Mouse (Mus musculus) heart, adult 11 months (tissue): ENCODE measurements at regions not wholly inside any gene's neighbourhood (a gene's known extent, or its start where the extent isn't known, plus 50 kb on each side); places are given as distances from the start of the nearest gene placed in this dataset.

ENCODE experiments used
- DNase-seq: peaks from one replicate; pipeline ENCODE4 v3.0.0; 2022

- no peak for DNase-seq
These were observed 60.9 kb upstream of the Foxa2 start for GRCm38 (mm10) chr2:148107607-148108115.

DNA sequence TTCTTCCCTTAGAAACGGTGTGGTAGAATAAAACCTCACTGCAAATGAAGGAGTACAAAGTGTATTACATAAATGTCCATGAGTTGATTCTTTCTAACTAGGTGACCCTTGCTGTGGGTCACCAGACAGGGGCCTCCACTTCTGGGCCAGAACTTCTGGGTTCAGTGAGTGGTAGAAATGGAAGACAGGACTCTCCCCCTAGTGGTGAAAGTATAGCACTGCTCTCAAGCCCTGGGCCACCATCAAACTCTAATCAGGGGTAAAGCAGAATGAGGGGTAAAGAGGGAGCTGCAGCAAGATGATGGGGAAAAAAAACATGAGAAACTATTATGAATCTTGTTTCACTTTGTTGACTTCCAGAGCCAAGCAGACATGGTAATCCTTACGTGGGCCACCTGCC is 63.4 kb upstream of the Foxa2 start:
- no peak for DNase-seq

DNA sequence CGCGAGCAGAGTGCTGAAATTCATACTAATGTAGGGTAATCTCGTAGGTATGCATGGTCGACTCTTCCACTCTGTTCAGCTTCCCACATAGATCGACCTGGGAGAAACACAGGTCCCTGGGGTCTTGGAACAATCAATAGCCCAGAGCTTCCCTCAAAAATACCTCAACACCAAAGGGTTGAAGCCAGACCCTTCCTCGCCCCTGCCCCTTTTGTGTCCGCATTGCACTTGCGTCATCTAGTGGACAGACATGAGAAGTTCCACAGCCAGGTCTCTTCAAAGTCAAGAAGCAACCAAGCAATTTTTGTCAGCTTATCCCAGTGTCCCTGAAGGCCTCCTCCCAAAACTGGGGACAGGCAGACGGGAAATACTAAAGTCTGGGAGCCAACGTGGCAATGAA is 65.1 kb upstream of the Foxa2 start:
- DNase-seq: no peak

DNA sequence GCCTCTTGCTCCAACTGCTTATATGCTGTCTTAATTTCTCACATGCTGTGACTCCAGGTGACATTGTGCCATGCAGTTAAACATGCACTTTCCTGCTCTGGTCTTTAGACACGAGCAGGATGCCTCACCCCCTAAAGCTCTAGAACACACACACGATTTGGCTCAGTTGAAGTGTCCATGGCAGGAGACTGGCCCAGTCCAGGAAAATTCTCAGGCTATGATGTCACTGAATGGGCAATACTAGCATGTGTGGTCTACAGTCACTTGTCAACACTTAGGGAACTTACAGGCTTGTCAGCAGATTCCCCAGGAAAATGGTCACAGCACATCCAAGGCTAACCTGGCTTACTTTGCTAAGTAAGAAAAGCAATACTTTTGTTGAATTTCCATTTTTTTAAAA is 66.4 kb upstream of the Foxa2 start:
- no peak for DNase-seq

GRCm38 (mm10) chr2:148114600-148114999 is 67.8 kb upstream of the Foxa2 start:
- no peak for DNase-seq

- DNase-seq: no peak
These were observed 69.4 kb upstream of the Foxa2 start for GRCm38 (mm10) chr2:148116033-148116790.

DNA sequence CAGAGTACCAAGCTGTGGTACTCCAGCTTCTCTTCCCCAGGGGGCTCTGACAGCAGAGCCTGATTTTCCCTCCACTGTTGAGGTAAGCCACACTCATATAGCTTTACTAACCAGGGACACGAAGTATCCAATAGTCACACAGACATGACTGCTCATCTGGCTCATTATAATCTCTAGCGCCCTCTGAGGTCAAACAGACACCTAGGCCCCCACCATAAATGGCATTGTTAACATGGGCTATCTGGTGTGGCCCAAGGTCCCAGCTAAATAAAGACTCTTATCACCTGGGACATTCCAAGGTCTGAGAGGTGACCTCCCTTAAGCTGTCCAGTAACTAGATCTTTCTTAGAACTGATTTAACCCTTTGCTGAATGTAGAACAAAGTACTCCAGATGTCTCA is 70.7 kb upstream of the Foxa2 start:
- peak; percentile 90 for DNase-seq

DNA sequence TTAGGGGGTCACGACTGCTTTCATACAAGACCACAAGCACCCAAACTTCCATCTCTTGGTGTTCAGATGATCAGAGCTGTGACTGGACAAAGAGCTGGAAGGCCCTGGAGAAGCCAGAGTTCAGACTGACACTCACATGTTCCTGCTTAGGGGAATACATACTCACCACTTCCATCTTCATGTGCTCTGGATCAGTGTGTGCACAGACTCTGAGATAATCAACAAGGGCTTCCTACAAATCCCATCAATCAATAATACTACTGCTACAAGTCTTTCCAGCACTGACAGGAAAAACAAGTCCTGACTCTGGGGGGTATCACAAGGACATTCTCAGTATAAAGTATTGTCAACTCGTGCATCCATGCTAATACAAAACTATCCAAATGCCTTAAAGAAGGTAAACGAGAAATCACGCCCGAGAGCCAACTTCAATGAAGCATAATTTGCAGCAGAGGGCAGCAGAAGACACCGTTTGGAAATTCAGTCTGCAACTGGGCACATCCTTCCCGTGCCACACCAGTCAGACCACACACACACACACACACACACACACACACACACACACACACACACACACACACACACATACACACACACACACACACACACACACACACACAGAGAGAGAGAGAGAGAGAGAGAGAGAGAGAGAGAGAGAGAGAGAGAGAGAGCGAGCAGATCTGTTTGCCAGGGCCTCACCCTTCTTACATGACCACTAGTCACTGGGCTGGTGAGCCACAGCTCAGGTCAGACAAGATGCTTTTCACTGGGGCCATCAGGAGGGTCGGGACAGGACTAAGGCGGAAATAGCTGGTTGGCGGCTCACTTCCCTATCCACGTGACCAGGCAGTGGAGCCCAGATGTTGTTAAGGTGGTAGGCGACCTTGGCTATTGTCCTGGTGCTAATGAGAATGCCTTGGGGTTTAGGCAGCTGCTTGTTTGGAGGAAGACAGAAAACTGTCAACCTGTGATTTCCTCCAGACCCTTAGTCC is 75.4 kb upstream of the Foxa2 start:
- DNase-seq: peak; percentile 95

DNA sequence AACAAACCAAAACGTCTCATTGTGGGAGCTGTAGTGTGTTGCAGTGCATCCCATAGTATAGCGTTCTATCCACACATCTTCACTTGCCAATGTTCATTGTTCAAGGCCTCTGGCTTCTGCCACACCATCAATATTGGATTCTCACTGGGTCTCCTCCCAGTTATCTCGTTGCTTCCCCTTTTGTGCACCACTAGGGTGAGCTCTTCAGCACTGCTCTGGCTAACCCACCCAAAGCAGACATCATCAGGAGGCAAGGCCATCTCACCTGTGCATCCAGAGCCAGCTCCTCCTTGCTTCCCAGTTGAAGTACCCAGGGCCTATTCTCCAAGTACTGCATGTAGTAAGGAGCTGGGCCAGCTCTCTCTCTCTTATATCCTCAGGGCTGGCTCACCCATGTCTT is 77.0 kb upstream of the Foxa2 start:
- peak; percentile 88 for DNase-seq

DNA sequence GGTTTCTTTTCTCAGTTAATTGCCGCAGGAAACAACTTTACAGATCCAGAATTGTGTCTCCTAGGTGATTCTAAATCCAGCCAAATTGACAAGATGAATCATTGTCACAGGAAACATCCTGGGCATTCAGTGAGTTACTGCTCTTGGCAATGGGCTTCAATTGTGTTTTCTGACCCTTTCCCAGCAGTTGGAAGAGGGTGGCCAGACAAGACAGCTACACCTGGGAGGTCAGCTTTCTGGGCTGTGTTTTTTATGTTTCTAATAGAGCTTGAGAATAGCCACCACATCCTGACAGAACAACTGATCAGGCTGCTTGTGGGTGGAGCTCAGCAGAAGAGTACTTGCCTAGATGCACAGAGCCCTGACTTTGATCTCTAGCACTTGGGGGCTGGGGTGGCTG is 87.0 kb upstream of the Foxa2 start:
- DNase-seq: peak; percentile 65

GRCm38 (mm10) chr2:148141936-148142335 is 95.2 kb upstream of the Foxa2 start:
- peak; percentile 98 for DNase-seq

DNA sequence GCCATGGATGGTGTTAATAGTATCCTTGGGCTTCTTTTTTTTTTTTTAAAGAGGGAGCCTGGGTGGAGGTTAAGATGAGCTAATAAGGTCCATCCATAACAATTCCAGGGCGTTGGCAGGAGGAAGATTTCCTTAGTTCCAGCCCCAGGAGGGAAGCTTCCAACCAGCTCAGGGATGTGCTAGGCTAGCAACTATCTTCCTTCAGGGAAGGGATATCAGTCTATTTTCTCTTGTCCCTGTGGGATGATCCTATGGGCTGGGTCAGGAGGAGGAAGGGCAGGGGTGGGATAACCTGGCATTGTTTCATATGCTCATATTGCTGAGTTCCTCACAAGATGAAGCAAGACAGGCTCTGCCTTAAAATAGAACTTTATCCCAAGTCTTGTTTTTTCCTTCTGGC is 98.0 kb upstream of the Foxa2 start:
- DNase-seq: peak; percentile 94

- DNase-seq: peak; percentile 49
These were observed 101.5 kb upstream of the Foxa2 start for GRCm38 (mm10) chr2:148148272-148148671.

DNA sequence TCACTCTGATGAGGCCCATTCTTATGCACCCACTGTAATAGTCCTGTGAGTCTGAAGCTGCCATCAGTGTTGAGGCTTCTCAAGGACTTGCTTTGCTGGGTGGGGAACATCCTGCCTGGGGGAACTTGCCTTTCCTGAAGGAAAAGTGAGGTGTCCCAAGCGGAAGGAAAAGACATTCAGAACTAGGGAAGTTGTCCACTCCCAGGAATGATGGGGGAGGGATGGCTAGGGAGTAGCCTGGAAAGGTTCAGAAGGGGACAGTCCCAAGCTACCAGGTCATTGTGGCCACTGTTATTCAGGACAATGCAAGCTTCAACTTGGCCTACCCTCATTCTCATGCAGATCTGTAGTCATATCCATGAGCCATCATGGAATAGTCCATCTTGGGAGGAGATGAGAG is 102.7 kb upstream of the Foxa2 start:
- peak; percentile 98 for DNase-seq

- DNase-seq: peak; percentile 28
These were observed 106.9 kb upstream of the Foxa2 start for GRCm38 (mm10) chr2:148153513-148154271.

GRCm38 (mm10) chr2:148156122-148156521 is 109.4 kb upstream of the Foxa2 start:
- DNase-seq: peak; percentile 92

DNA sequence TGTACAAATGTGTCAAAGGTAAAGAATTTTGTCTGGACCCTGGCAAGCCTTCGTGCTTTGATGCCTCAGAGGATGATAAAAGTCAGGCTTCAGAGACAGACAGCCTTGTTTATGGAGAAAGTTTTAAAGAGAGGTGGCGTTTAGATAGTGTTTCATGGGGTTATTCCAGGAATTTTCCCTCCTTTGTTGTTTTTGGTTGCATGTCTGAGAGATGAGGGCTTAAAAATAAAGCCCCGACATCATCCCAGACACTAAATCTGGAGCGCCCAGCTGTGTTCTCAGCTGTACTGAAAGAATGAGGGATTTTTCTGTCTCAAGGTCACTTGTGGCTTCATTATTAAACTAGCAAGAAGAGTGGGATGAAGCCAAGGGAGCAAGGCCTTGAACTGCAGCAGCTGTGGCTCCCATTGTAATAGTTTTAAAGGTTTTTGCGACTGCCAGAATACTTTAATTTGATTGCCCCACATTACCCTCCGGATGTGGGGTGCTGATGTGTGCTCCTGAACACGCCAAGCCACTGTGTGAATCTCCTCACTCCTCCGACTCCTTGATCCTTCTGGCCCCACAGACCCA is 112.3 kb upstream of the Foxa2 start:
- DNase-seq: peak; percentile 74

DNA sequence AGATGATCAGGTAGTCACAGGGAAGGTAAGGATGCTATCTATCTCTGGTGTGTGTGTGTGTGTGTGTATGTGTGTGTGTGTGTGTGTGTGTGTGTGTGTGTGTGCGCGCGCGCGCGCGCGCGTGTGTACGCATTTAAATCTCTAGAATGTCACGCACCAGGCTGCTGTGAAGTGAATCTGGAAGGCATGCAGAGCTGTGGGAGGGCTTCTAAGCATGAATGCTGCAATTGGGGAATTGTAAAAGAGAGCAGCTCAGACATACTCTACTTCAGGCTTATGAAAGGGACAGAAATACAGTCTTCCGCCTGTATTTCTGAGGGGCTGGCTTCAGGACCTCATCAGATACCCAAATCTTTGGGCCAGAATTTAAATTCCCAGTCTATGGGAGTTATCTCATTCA is 114.2 kb upstream of the Foxa2 start:
- peak; percentile 36 for DNase-seq

- no peak for DNase-seq
These were observed 115.2 kb upstream of the Foxa2 start for GRCm38 (mm10) chr2:148161966-148162365.

DNA sequence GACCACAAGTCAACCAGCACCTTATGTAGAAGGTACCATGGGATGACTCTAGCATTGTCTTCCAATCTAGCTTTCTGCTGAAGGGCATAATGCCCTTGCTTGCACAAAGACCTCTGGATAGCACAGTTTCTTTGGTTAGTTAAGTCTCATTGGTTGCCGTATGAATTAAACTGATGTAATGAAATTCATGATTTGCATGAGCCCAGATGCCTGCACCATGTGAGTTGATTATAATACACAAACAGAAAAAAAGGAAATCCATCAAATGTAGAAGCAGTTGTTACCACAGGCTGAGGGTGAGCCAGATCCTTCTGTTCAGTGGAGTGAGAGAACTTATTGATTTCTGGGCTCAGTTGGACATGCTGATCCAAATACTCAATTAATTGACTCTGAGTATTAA is 115.8 kb upstream of the Foxa2 start:
- peak; percentile 42 for DNase-seq

GRCm38 (mm10) chr2:148171113-148171512 is 124.3 kb upstream of the Foxa2 start:
- DNase-seq: peak; percentile 99

DNA sequence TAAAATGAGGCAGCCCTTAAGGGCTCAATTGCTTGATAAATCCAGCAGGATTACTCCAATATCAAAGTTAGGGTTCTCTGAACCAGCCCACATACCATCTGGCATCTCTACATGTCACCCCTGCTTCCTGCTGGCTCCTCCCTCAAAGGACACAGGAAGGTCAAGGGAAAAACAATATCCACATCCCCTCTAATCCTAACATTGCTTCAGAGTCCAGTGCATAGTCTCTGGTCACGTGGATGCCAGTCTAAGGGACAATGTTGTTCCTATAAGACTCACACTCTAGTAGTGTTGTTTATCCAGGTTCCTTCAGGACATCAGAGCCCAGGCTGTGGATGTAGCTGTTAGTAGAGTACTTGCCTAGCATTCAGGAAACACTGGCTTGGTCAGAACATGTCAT is 124.9 kb upstream of the Foxa2 start:
- DNase-seq: peak; percentile 97
